Mouse (Mus musculus) frontal cortex, postnatal 10 days (tissue): ENCODE data around the gene Spn.

Experiments
- DNase-seq, 2 experiments: peaks; one replicate each; pipeline ENCODE4 v3.0.0; 2022; ENCODE audit warnings: low spot score in 2 of 2, mixed read lengths in 1 of 2

Spn gene

GRCm38 (mm10) chr7:127140623-127141404, 3.2 kb upstream of the Spn start:
- DNase-seq, result no peak

- no peak for DNase-seq
Measured at GRCm38 (mm10) chr7:127139562-127139961, 1.9 kb upstream of the Spn start.

GRCm38 (mm10) chr7:127139100-127139499, 1.5 kb upstream of the Spn start:
- no peak for DNase-seq

- no peak for DNase-seq
Measured at GRCm38 (mm10) chr7:127136181-127137071, 1.2 kb downstream of the Spn start.

GRCm38 (mm10) chr7:127134821-127135447, 2.7 kb downstream of the Spn start:
- DNase-seq, result no peak

GRCm38 (mm10) chr7:127133125-127133524, 4.5 kb downstream of the Spn start:
- no peak for DNase-seq

GRCm38 (mm10) chr7:127129638-127130037, 8.0 kb downstream of the Spn start:
- DNase-seq, result peak in 1 of 2 experiments; percentile 52

- DNase-seq, result no peak
Measured at GRCm38 (mm10) chr7:127121911-127122270, 15.7 kb downstream of the Spn start, which contains the start of gene Qprt. Qprt (minus strand) TSS chr7:127122226.

GRCm38 (mm10) chr7:127121061-127121910, 16.3 kb downstream of the Spn start:
- no peak for DNase-seq

GRCm38 (mm10) chr7:127118671-127119445, 18.8 kb downstream of the Spn start:
- DNase-seq, result no peak

- DNase-seq, result no peak
Measured at GRCm38 (mm10) chr7:127117948-127118347, 19.7 kb downstream of the Spn start.

GRCm38 (mm10) chr7:127116331-127116935, 21.2 kb downstream of the Spn start:
- DNase-seq, result no peak

GRCm38 (mm10) chr7:127114920-127115319, 22.7 kb downstream of the Spn start:
- no peak for DNase-seq

- DNase-seq, result no peak
Measured at GRCm38 (mm10) chr7:127113614-127114259, 23.9 kb downstream of the Spn start.

- no peak for DNase-seq
Measured at GRCm38 (mm10) chr7:127112921-127113597, 24.6 kb downstream of the Spn start.

- DNase-seq, result no peak
Measured at GRCm38 (mm10) chr7:127112251-127112841, 25.3 kb downstream of the Spn start.

GRCm38 (mm10) chr7:127111461-127111860, 26.2 kb downstream of the Spn start:
- DNase-seq, result no peak

- peak in 1 of 2 experiments; percentile 73 for DNase-seq
Measured at GRCm38 (mm10) chr7:127110239-127111007, 27.2 kb downstream of the Spn start.
